Mouse (Mus musculus): ENCODE measurements at regions not wholly inside any gene's neighbourhood (a gene's known extent, or its start where the extent isn't known, plus 50 kb on each side); places are given as distances from the start of the nearest gene placed in this dataset.

- no peak for DNase-seq (ENCODE audit: low spot score in 2 of 2)
Observed at GRCm38 (mm10) chr13:11273896-11274295, 832.8 kb downstream of the Ryr2 start.

DNA sequence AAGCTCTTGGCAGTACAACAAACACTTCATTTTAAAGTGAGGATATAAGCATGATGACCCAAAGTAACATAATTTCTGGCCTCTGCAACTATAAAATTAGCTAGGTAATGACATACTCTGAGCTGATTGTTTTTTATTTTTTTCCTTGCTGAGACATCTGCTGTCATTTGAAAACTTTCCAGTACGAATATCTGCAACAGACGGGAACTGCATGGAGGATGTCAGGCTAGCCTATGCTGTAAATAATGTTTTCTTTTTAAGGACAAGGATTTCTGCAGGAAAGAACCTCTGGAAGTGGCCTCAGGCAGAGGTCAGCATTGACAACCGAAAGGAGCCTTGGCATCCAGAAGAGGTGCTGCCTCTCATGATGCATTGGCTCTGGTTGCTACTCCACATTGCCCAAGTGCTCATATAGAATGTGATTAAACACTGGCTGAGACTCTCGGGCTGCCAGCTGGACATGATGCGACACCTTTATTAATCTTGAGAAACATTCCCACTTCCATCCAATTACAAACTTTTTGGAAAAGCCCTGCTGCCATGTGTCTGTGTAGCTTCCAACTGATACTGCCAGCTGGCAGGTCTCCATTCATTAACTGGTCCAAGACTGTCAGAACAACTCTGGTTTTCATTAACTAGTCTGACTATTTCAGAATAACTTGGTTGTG, 837.9 kb downstream of the Ryr2 start:
- peak in 1 of 2 experiments; percentile 11 for DNase-seq (ENCODE audit: low spot score in 2 of 2)

GRCm38 (mm10) chr13:11247541-11247940, 859.2 kb downstream of the Ryr2 start:
- DNase-seq (ENCODE audit: low spot score in 2 of 2), result no peak

- no peak for DNase-seq (ENCODE audit: low spot score in 2 of 2)
Observed at GRCm38 (mm10) chr13:11216671-11217330, 856.2 kb upstream of the Chrm3 start.

GRCm38 (mm10) chr13:11210109-11210508, 849.5 kb upstream of the Chrm3 start:
- DNase-seq (ENCODE audit: low spot score in 2 of 2), result no peak

GRCm38 (mm10) chr13:11205216-11205786, 844.7 kb upstream of the Chrm3 start:
- no peak for DNase-seq (ENCODE audit: low spot score in 2 of 2)

DNA sequence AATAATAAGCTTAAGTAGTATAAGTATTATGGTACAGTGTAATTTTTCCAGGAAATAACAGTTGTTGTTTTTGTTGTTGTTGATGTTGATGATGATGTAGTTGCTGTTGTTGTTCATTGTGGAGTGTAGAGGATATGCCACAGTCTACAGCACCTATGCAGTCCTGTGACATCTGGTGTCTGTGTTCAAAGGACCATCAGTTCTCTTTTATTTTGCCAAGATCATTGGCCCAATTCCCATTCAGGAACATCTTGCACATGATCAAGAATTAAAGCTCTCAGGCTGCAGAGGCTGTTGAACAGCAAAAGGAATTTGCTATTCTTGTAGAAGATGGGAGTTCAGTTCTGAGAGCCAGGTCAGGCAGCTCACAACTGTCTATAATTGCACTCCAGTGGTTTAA, 841.3 kb upstream of the Chrm3 start:
- DNase-seq (ENCODE audit: low spot score in 2 of 2), result no peak

- DNase-seq (ENCODE audit: low spot score in 2 of 2), result no peak
Observed at GRCm38 (mm10) chr13:11192471-11192870, 831.8 kb upstream of the Chrm3 start.

DNA sequence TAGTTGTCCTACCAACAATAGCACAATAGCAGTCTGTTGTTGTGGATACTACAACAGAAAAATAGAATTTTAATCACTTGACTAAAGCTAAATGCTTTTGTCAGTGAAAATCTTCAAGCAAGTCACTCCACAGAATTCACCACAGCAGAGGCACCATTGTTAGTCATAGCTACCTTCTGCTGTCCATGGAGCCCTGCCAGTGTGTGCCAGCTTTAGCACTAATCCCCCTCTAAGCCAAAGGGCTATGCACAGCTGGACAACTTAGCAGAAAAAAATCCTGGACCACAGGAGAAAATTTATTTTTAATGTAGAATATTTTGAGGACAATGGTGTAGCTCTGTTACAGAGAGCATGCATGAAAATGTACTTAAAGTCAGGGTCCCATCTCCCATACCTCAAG, 820.5 kb upstream of the Chrm3 start:
- DNase-seq (ENCODE audit: low spot score in 2 of 2), result no peak

- no peak for DNase-seq (ENCODE audit: low spot score in 2 of 2)
Observed at GRCm38 (mm10) chr13:11180356-11180755, 819.7 kb upstream of the Chrm3 start.

- no peak for DNase-seq (ENCODE audit: low spot score in 2 of 2)
Observed at GRCm38 (mm10) chr13:11178586-11178985, 817.9 kb upstream of the Chrm3 start.

- no peak for DNase-seq (ENCODE audit: low spot score in 2 of 2)
Observed at GRCm38 (mm10) chr13:11177642-11178420, 817.2 kb upstream of the Chrm3 start.

DNA sequence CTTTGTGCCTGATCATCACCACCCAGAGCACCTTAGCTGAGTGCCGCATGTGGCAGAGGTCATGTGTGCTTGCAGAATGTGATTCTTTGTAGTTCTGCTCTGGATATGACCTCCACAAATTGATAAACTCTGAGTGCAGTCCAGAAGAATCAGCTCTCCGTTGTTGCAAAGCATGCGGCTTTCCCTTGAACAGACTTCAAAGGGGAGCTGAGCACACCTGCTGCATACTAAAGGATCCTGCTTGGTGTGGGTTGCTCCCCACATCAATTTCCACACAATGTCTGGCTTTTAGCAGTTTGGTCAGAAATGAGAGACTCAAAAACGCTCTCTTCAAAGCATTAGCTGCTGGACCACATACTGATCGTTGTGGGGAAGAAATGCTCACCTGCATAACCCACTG, 806.5 kb upstream of the Chrm3 start:
- DNase-seq (ENCODE audit: low spot score in 2 of 2), result no peak

- DNase-seq (ENCODE audit: low spot score in 2 of 2), result no peak
Observed at GRCm38 (mm10) chr13:11164130-11164529, 803.5 kb upstream of the Chrm3 start.

GRCm38 (mm10) chr13:11147268-11147667, 786.6 kb upstream of the Chrm3 start:
- no peak for DNase-seq (ENCODE audit: low spot score in 2 of 2)

DNA sequence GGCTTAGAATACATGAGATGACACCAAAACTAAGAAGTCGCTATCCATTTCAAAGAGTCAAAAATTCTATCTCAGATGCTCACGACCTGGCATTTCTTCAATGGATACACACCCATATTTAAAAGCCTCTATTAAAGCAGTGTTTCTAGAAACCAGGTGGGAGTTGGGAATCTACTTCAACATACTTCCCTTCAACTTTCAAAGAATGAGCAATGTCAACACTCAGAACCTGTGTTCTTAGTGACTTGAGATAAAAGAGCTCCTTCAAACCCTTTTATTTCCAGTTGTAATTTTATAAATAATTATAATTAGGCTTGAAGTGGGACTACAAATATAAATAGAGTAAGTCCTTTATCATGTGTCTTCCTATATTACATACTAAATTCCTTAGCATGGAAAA, 747.0 kb upstream of the Chrm3 start:
- DNase-seq (ENCODE audit: low spot score in 2 of 2), result no peak

DNA sequence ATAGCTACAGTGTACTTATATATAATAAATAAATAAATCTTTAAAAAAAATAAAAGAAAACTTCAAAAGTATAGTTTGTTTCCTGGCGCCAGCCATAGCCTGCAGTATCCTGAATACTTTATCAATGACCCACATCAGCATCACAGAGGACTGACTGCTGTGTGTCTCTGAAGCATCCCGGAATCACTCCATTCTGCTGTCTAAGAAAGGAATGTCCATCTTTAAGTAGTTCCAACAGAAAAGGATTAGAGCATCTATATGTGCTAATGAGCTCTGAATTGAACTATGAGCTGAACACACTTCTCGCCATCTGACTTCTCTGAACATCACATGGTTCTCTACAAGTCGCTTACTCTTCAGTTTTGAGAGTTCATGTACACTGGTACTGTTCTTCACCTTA, 745.8 kb upstream of the Chrm3 start:
- no peak for DNase-seq (ENCODE audit: low spot score in 2 of 2)

DNA sequence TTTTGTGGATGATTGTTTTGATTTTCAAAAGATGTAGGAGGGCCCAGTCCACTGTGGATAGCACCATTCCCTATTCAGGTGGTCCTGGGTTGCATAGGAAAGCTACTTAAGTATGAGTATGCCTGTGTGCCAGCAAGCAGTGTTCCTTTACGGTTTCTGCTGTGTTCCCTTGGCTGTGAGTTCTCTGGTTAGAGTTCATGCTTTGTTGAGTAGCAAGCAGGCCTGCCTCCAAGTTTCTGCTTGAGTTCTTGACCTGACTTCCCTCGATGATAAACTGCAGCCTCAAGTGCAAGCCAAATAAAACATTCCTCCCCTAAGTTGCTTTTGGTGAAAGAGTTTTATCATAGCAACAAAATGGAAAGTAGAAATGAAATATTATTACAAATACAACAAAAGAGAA, 744.9 kb upstream of the Chrm3 start:
- no peak for DNase-seq (ENCODE audit: low spot score in 2 of 2)

- no peak for DNase-seq (ENCODE audit: low spot score in 2 of 2)
Observed at GRCm38 (mm10) chr13:11099586-11099950, 738.9 kb upstream of the Chrm3 start.

GRCm38 (mm10) chr13:11098899-11099585, 738.4 kb upstream of the Chrm3 start:
- DNase-seq (ENCODE audit: low spot score in 2 of 2), result no peak

- no peak for DNase-seq (ENCODE audit: low spot score in 2 of 2)
Observed at GRCm38 (mm10) chr13:11092911-11093310, 732.3 kb upstream of the Chrm3 start.

Data from left cerebral cortex, adult 8-10 months (tissue).